Mouse (Mus musculus) central nervous system, embryonic 14 days (tissue): Measurements from ENCODE around the gene Bptf. TPM values are rescaled to one million over a fixed set of nuclear protein-coding genes. Genes with fewer than 3 reads are reported as not detected.

Experiments used
- polyA plus RNA-seq: library from polyadenylated mRNA; depleted of rRNA; stranded (reverse); fragments of >200 nt; gene quantifications from 2 replicates; pipeline ENCODE4 v1.2.3, GENCODE M21; 2012; rRNA removed

Bptf gene
- 68.4 and 70.4 TPM in 2 replicates for polyA plus RNA-seq

DNA sequence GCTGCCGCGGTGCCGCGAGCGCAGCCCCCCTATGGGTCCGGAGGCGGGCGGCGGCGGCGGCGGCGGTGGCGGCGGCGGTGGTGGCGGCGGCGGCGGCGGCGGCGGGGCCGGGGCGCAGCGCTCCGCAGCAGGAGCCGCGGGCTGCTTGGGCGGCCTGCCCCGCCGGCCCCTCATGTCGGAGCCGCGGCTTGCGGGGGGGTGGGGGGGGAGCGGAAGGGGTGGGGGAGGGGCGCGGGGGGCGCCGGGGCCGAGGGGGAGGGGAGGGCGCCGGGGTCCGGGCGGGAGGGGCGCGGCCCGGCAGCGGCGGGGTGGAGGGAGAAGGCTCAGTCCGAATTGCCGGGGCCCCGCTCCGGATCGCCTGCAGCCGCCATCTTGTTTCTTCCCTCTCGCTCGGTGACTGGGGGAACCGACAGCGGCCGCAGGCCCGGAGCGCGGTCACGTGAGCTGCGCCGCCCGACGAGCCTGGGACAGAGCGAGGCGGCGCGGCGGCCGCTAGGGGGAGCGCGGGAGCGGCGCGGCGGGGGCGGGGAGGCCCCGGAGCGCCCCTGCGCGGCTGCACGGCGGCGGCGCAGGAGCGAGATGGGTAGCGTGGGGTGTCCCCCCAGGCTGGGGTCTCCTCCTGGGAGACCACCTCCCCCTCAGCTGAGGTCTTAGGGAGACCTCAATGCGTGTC lies at the start of gene Bptf:
Bptf (minus strand) TSS at position 379 of the 673 bp plus-strand sequence.

DNA sequence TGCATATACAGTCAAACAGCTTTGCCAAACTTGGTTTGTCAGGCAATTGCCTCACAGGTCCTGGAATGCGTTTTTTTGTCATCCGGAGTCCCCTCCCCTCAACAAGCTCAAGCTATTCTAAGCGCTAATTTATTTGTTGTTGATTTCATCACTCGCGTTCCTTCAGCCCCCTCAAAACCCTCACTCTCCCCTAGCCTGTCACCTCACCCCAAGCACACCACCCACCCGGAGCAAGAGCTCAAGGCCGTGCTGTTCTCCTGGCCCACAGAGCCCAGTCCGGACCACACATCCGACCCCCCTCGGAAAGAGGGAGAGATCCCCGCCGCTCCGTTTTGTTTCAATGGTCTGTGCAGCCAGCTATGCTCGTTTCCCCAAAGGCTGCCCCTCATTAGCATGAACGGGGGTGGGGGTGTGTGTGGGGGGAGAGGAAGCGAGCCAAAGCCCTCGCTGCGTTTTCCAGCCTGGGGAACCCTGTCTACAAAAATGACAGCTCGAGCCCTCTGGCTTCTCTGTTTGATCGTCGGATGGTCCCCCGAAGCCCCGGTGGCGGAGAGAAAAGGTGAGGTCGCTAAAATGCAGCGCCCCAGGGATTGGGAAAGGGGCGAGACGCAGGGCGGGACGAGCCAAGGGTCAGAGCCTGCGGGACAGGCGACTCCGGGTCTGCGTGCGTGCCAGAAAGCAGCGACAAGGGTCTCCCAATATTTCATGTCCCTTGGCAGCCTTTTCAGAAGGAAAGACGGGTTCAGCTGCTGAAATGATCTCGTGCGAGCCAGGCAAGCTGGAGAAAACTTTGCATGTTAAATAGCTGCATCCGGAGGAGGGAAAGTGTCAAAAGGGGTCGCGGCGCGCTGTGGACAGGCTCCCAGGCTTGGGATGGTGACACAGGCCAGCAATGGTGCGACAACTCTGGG lies 106.3 kb downstream of the Bptf start, which contains the start of gene 1810010H24Rik:
1810010H24Rik (plus strand) TSS at position 271 of the 911 bp plus-strand sequence.

DNA sequence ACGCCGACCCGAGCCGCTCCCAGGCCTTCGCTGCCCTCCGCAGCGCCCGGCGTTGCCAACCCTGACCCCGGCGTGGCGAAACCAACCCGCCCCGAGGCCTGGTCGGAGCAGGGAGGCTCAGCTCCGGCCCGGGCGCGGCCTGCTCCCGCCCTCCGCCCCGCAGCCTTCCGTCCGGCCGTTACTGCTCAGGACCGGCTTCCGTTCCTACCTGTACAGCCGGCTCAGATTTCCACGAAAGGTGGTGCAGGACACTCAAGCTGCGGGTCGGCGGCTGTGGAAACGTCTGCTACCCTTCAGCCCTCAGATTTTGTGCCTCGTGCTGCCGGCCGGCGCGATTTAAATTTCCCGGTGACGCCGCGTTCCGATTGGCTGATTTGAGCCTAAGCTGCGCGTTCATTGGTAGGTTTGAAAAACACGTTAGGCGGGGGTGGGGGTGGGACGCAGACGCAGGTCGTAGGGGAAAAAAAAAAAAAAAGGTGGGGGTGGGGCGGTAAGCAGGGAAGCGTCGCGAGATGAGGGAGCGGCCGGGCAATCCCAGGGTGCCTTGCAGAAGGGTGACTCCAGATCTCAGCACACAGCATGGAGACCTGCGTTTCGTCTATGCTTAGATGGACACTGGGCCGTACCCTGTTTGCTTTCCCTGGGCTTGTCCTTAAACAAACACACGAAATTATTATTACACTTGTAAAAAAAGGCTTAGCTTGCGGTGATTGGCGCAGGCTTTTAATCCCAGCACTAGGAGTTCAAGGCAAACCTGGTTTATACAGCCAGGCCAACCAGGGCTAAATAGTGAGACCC lies 132.6 kb downstream of the Bptf start, which contains the start of gene Kpna2:
Kpna2 (minus strand) TSS at position 391 of the 798 bp plus-strand sequence.

Other genes with a start within 250 kb of the Bptf start
- gene Smurf2, start 211.4 kb downstream of the Bptf start, polyA plus RNA-seq = 23.4 and 24.8 TPM in 2 replicates
- gene Kpna2, start 132.6 kb downstream of the Bptf start, polyA plus RNA-seq = 161 and 219 TPM in 2 replicates
- 3.9 and 4.5 TPM in 2 replicates for gene 1810010H24Rik, start 106.4 kb downstream of the Bptf start, polyA plus RNA-seq
- gene Nol11, start 57.3 kb upstream of the Bptf start, polyA plus RNA-seq = 28.3 and 28.7 TPM in 2 replicates